Mouse (Mus musculus) lung, postnatal 0 days (tissue): ENCODE measurements around the gene Ppp1r9b.

ENCODE experiments used
- CTCF ChIP-seq: IDR thresholded peaks from 2 replicates; pipeline ENCODE4 v1.5.1; 2016; ENCODE audit warnings: antibody characterized with exemption, mild to moderate bottlenecking
- EP300 ChIP-seq: IDR thresholded peaks from 2 replicates; pipeline ENCODE4 v1.6.1; 2016; ENCODE audit warnings: antibody characterized with exemption, mild to moderate bottlenecking, control low read depth

- no peak for TF ChIP-seq EP300
- no peak for TF ChIP-seq CTCF
Measured at GRCm38 (mm10) chr11:95034902-95035301, 44.1 kb downstream of the Ppp1r9b start.
